Mouse (Mus musculus): ENCODE measurements around the gene Lpin1.

DNA sequence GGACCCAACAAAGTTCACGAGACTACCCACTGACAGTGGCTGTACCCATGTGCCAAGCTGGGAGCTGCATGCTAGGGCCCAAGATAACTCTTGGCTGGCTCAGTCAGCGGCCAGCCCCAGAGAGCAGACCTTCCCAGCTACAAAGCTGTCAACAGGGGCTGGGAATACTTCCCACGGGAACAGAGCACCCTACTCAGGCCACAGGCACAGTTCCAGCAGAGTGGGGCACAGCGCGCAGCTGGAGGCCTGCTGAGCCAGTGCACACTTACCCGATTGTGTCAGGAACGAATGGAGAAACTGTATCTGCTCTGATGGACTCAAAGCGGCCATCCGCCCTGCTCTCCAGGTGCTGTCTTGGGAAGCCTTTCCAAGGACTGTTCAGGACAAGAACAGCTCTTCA, 95.6 kb downstream of the Lpin1 start:
- TF ChIP-seq CTCF (IDR thresholded peaks at IDR 0.05; ENCODE audit: extremely low read depth, insufficient read depth, low read length) (no peak), POLR2A (IDR thresholded peaks at IDR 0.05; ENCODE audit: extremely low read depth, insufficient read depth, low read length) (no peak)

All from cortical plate, adult 2 months (tissue).